Mouse (Mus musculus) C3H10T1/2 (cell line): ENCODE results near the gene Tmem165. TPM values are rescaled to one million over a fixed set of nuclear protein-coding genes. Genes with fewer than 3 reads are reported as not detected.

Source experiments
- polyA plus RNA-seq, 2 experiments: library from polyadenylated mRNA; unstranded; fragments of >200 nt; fragmentation: generic; extraction: Trizol; gene quantifications; one replicate each; pipeline ENCODE4 v1.2.1; 2012; ENCODE audit warnings: missing spikeins in 2 of 2

Gene Tmem165
- 10 to 100 TPM in 1 of 2 experiments, 1 to 10 TPM in 1; 7.8 to 39.2 TPM for polyA plus RNA-seq

DNA sequence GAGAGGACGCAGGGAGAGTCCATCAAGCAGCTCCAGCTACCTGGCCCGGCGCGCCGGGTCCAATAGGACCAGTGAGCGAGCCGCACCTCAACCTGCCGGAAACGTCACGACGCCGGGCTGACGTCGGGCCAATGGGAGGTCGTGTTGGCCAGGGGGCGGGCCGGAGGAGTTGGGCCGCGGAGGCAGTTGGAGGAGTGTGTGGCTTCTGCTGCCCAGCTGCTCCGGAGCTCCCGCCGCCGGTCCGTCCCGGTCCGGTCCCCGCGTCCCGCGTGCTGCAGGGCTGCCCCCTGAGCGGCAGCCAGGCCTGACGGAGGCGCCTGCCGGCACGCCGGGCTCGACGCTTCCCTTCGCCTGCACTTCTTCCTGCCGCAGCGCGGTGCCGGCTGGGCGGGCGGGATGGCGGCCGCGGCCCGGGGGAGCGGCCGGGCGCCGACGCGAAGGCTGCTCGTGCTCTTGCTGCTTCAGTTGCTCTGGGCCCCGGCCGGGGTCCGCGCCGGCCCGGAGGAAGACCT lies at the start of gene Tmem165:
Gene Tmem165 (plus strand): TSS at position 131 of the 512 bp plus-strand sequence.

GRCm38 (mm10) chr5:76139808-76140729 lies 43.6 kb upstream of the Tmem165 start, which contains the start of gene Srd5a3:
Gene Srd5a3, plus strand, starts transcription at chr5:76140271.

Other genes with a start within 250 kb of the Tmem165 start
- gene Kdr, start 205.4 kb upstream of the Tmem165 start, polyA plus RNA-seq = not detected
- 10 to 100 TPM; 16.4 to 26.4 TPM for gene Srd5a3, start 43.6 kb upstream of the Tmem165 start, polyA plus RNA-seq
- 1 to 10 TPM in 1 of 2 experiments, under 1 TPM in 1; 0.15 to 1.9 TPM for gene Clock, start 120.9 kb downstream of the Tmem165 start, polyA plus RNA-seq
- not detected for gene Pdcl2, start 147.3 kb downstream of the Tmem165 start, polyA plus RNA-seq
- gene Nmu, start 179.9 kb downstream of the Tmem165 start, polyA plus RNA-seq = not detected